Mouse (Mus musculus): ENCODE measurements around the gene Otud1. TPM values are rescaled to one million over a fixed set of nuclear protein-coding genes. Genes with fewer than 3 reads are reported as not detected.

Otud1 gene
- polyA plus RNA-seq, 1 experiment from 2014 or later = 16.4 TPM

- Histone ChIP-seq H3K4me2 (ENCODE audit: low read length) (no peak overlapping the region), H3K9me3 (ENCODE audit: control insufficient read depth, low read length) (no peaks in the 10 kb centered on the region), H3K9ac (ENCODE audit: low read length) (no peak overlapping the region), H3K27me3 (ENCODE audit: control insufficient read depth, insufficient read depth, low read length) (no peaks in the 10 kb centered on the region), H3K4me3 (ENCODE audit: control insufficient read depth in 1 of 2, insufficient read depth in 1 of 2, low read depth in 1 of 2, low read length in 2 of 2) (no peak overlapping the region), H3K4me1 (ENCODE audit: control insufficient read depth in 2 of 2, insufficient read depth in 2 of 2, low read length in 2 of 2) (peaks cover 3 to 16% of the 10 kb centered on the region in 2 experiments), H3K36me3 (ENCODE audit: control insufficient read depth, insufficient read depth, low read length) (no peaks in the 10 kb centered on the region), H3K27ac (replicated peaks in 1 of 2; ENCODE audit: control insufficient read depth in 1 of 2, insufficient read depth in 1 of 2, low read depth in 2 of 2, low read length in 2 of 2) (no peak overlapping the region)
- WGBS = 83% methylated on average over 4 of the region's 4 CpGs
- no peak for ATAC-seq (ENCODE audit: insufficient number of reproducible peaks, insufficient read depth, low FRiP score, low read depth)
Observed at GRCm38 (mm10) chr2:19706886-19707285, 49.3 kb downstream of the Otud1 start.

Other genes with a start within 250 kb of the Otud1 start
- gene Ptf1a, start 212.1 kb upstream of the Otud1 start, polyA plus RNA-seq (2014; fragmentation: Nextera tagmentation; extraction: Ambion mirVana) = not detected in 2 replicates
- 0.09 TPM in 1 of 2 replicates, not detected in the other for gene 4921504E06Rik, start 103.8 kb upstream of the Otud1 start, polyA plus RNA-seq (2014; fragmentation: Nextera tagmentation; extraction: Ambion mirVana)